Mouse (Mus musculus) fat pad, adult 2 months (tissue): Measurements from ENCODE around the gene Rtp2.

Experiments
- DNase-seq: peaks from one replicate; pipeline ENCODE4 v3.0.0-alpha.2; 2011; ENCODE audit warnings: low read depth, low spot score; ENCODE audit errors: extremely low read depth

The Rtp2 gene

GRCm38 (mm10) chr16:23932294-23932693 lies at the start of gene Rtp2:
Gene Rtp2 (minus strand): TSS chr16:23932394.
- DNase-seq, result no peak

- DNase-seq, result no peak
These were observed 49.0 kb upstream of the Rtp2 start for GRCm38 (mm10) chr16:23980991-23981720.

- DNase-seq, result no peak
These were observed 48.1 kb upstream of the Rtp2 start for GRCm38 (mm10) chr16:23980201-23980870.

GRCm38 (mm10) chr16:23979446-23979845 lies 47.3 kb upstream of the Rtp2 start:
- no peak for DNase-seq

GRCm38 (mm10) chr16:23978495-23978894 lies 46.3 kb upstream of the Rtp2 start:
- DNase-seq, result no peak

GRCm38 (mm10) chr16:23977732-23978131 lies 45.5 kb upstream of the Rtp2 start:
- DNase-seq, result no peak

- no peak for DNase-seq
These were observed 44.0 kb upstream of the Rtp2 start for GRCm38 (mm10) chr16:23976196-23976595.

GRCm38 (mm10) chr16:23973635-23974367 lies 41.6 kb upstream of the Rtp2 start:
- no peak for DNase-seq

- DNase-seq, result no peak
These were observed 40.7 kb upstream of the Rtp2 start for GRCm38 (mm10) chr16:23972901-23973300.

GRCm38 (mm10) chr16:23972126-23972740 lies 40.0 kb upstream of the Rtp2 start:
- DNase-seq, result no peak

- DNase-seq, result no peak
These were observed 37.7 kb upstream of the Rtp2 start for GRCm38 (mm10) chr16:23969919-23970318.

- DNase-seq, result no peak
These were observed 36.7 kb upstream of the Rtp2 start for GRCm38 (mm10) chr16:23968888-23969287.

GRCm38 (mm10) chr16:23967301-23967700 lies 35.1 kb upstream of the Rtp2 start:
- DNase-seq, result no peak

GRCm38 (mm10) chr16:23966066-23966465 lies 33.9 kb upstream of the Rtp2 start:
- no peak for DNase-seq

GRCm38 (mm10) chr16:23964706-23965367 lies 32.6 kb upstream of the Rtp2 start:
- DNase-seq, result no peak

- no peak for DNase-seq
These were observed 31.9 kb upstream of the Rtp2 start for GRCm38 (mm10) chr16:23963896-23964668.

- DNase-seq, result no peak
These were observed 30.2 kb upstream of the Rtp2 start for GRCm38 (mm10) chr16:23962401-23962800.

- DNase-seq, result no peak
These were observed 26.7 kb upstream of the Rtp2 start for GRCm38 (mm10) chr16:23958938-23959337.

- DNase-seq, result no peak
These were observed 21.7 kb upstream of the Rtp2 start for GRCm38 (mm10) chr16:23953959-23954260.

GRCm38 (mm10) chr16:23953189-23953958 lies 21.2 kb upstream of the Rtp2 start:
- DNase-seq, result no peak
